Mouse (Mus musculus) yolk sac, embryonic 10.5 days (tissue): ENCODE results near the gene Vmn2r42.
"Not testable (repeated sequence)": the region's sequence is repeated elsewhere in the genome, so short reads cannot be mapped to it uniquely, and the experiment has no call there.

ENCODE experiments used
- DNase-seq: peaks from one replicate; pipeline ENCODE4 v3.0.0-alpha.2; 2017; ENCODE audit warnings: low spot score

Vmn2r42 gene

GRCm38 (mm10) chr7:8200220-8200619 lies at the start of gene Vmn2r42:
Vmn2r42 (minus strand) TSS chr7:8200320.
- not testable (repeated sequence) for DNase-seq

- not testable (repeated sequence) for DNase-seq
Observed at GRCm38 (mm10) chr7:8161554-8161953, 38.6 kb downstream of the Vmn2r42 start, which contains the start of gene Vmn2r41. Vmn2r41 (minus strand) TSS chr7:8161654.
